Mouse (Mus musculus) left cerebral cortex, postnatal 36 days (tissue): ENCODE data around the gene Synj1. TPM values are rescaled to one million over a fixed set of nuclear protein-coding genes. Genes with fewer than 3 reads are reported as not detected.

Experiments used
- DNase-seq, 2 experiments: peaks; one replicate each; pipeline ENCODE4 v3.0.0; 2021 to 2022; ENCODE audit warnings: low spot score in 2 of 2, mixed read lengths in 1 of 2
- intact Hi-C: fragments of 180-260 bp; cut with DNase I; formaldehyde crosslinking; loops from one replicate; pipeline ENCODE4 v1.15.1; 2025
- microRNA-seq: library from miRNA; unstranded; fragments of <30 nt; microRNA quantifications from one replicate; pipeline ENCODE4 v1.2.0, GENCODE M21; 2022
- total RNA-seq, 2 experiments: library from RNA; stranded (reverse); gene quantifications; 2 replicates each; pipeline ENCODE4 v1.2.3; 2021

The Synj1 gene
- total RNA-seq, 2 experiments from 2014 or later = 344 to 352 TPM

- DNase-seq = no peak
- intact Hi-C loops = no loop called here
Measured at GRCm38 (mm10) chr16:90903300-90903699, 107.8 kb downstream of the Synj1 start.

- DNase-seq = no peak
- intact Hi-C loops = no loop called here
Measured at GRCm38 (mm10) chr16:90901364-90901763, 109.7 kb downstream of the Synj1 start.

- intact Hi-C loops = no loop called here
- no peak for DNase-seq
Measured at GRCm38 (mm10) chr16:90899498-90899897, 111.6 kb downstream of the Synj1 start.

GRCm38 (mm10) chr16:90897651-90898050 lies 113.5 kb downstream of the Synj1 start:
- intact Hi-C loops = no loop called here
- DNase-seq = no peak

- DNase-seq = no peak
- intact Hi-C loops = no loop called here
Measured at GRCm38 (mm10) chr16:90893792-90894191, 117.3 kb downstream of the Synj1 start.

- intact Hi-C loops = no loop called here
Measured at GRCm38 (mm10) chr16:90893019-90893418, 118.1 kb downstream of the Synj1 start.

GRCm38 (mm10) chr16:90892081-90892480 lies 119.0 kb downstream of the Synj1 start:
- no peak for DNase-seq
- intact Hi-C loops = no loop called here

More at GRCm38 (mm10) chr16:90893019-90893418, 118.1 kb downstream of the Synj1 start:
- DNase-seq = no peak

GRCm38 (mm10) chr16:90891601-90892000 lies 119.5 kb downstream of the Synj1 start:
- intact Hi-C loops = no loop called here
- no peak for DNase-seq

- intact Hi-C loops = no loop called here
- DNase-seq = no peak
Measured at GRCm38 (mm10) chr16:90890683-90891082, 120.4 kb downstream of the Synj1 start.

Small RNAs within 50 kb of the gene (microRNA-seq; reads per million reads assigned to microRNA genes)
- gene Gm22933 = not detected

Other genes starting within 250 kb of the Synj1 start
- gene Urb1, start 200.9 kb downstream of the Synj1 start, total RNA-seq = 10 to 100 TPM; 19.0 to 21.0 TPM
- gene Eva1c, start 184.6 kb downstream of the Synj1 start, total RNA-seq = 1 to 10 TPM; 1.6 to 2.0 TPM
- 10 to 100 TPM; 41.5 to 44.8 TPM for gene Cfap298, start 76.2 kb downstream of the Synj1 start, total RNA-seq
- 10 to 100 TPM; 39.7 to 74.0 TPM for gene Paxbp1, start 33.2 kb upstream of the Synj1 start, total RNA-seq
- under 1 TPM; 0.59 to 0.96 TPM for gene 4932438H23Rik, start 83.8 kb upstream of the Synj1 start, total RNA-seq
- gene Olig2, start 214.1 kb upstream of the Synj1 start, total RNA-seq = 10 to 100 TPM; 22.1 to 27.1 TPM